31 mouse cellular contexts compared by ENCODE assay signal in genomic region chr14:20995497-20995896, GRCm38 (mm10). TPM values are rescaled to one million over a fixed set of nuclear protein-coding genes. Genes with fewer than 3 reads are reported as not detected.
DNase-seq lines count a peak whose midpoint lies in the region; ATAC-seq and TF ChIP-seq lines count a peak whose summit lies in the region.
"Had no signal": no experiment of that assay in that cellular context is flagged by ENCODE, and none has a peak within 500 bp of the region (broad histone marks: within the 10 kb centered on the region; RNA-seq: fewer than 3 reads in every experiment).

No protein-coding gene starts in this region.

- ATAC-seq in liver, embryonic 11.5 days (replicated peaks; ENCODE audit: low FRiP score) = peak; percentile 73; the same call in 1 of the 2 replicates
- ATAC-seq in liver, postnatal 0 days = no peak
- peak; percentile 81 for ATAC-seq in liver, embryonic 13.5 days (ENCODE audit: low read depth)
- ATAC-seq in megakaryocyte progenitor cell, adult 5-6 weeks (replicated peaks; ENCODE audit: poor library complexity) = peak; percentile 44; the same call in 1 of the 2 replicates
- no peak for ATAC-seq in forebrain, embryonic 12.5 days (ENCODE audit: low FRiP score)
- ATAC-seq: forebrain, embryonic 13.5 days; forebrain, embryonic 16.5 days; hindbrain, embryonic 16.5 days; intestine, embryonic 15.5 days; Patski had no signal

- H3K9ac ChIP-seq in liver, embryonic 11.5 days (ENCODE audit: low read depth, low read length) = no peak overlapping the region
- H3K9ac ChIP-seq in liver, postnatal 0 days (replicated peaks) = no peak overlapping the region
- H3K9ac ChIP-seq in liver, embryonic 13.5 days = no peak overlapping the region
- no peak overlapping the region for H3K9ac ChIP-seq in forebrain, embryonic 12.5 days
- H3K9ac ChIP-seq: embryonic facial prominence, embryonic 13.5 days; forebrain, embryonic 13.5 days; heart, embryonic 15.5 days; hindbrain, embryonic 13.5 days; intestine, embryonic 15.5 days had no signal

- DNase-seq in liver, embryonic 11.5 days (ENCODE audit: low spot score) = no peak
- no peak for DNase-seq in liver, postnatal 0 days
- DNase-seq in liver, embryonic 13.5 days = no peak
- no peak for DNase-seq in MN1 (ENCODE audit: low spot score)
- DNase-seq: adrenal gland, postnatal 10 days; adrenal gland, postnatal 36 days; B cell, adult 2 months; cerebellum, adult 2 months; cerebellum, postnatal 10 days; cerebellum, postnatal 36 days; embryo, embryonic 11 days; gastrocnemius, postnatal 10 days; gastrocnemius, postnatal 36 days; heart, postnatal 10 days; heart, postnatal 36 days had no signal

- H3K4me3 ChIP-seq in liver, embryonic 11.5 days (ENCODE audit: low read depth, low read length) = no peak overlapping the region
- H3K4me3 ChIP-seq in liver, postnatal 0 days (ENCODE audit: low read depth, low read length) = no peak overlapping the region
- H3K4me3 ChIP-seq in liver, embryonic 13.5 days (replicated peaks) = no peak overlapping the region
- H3K4me3 ChIP-seq in forebrain, embryonic 12.5 days (replicated peaks) = no peak overlapping the region
- H3K4me3 ChIP-seq: embryonic facial prominence, embryonic 10.5 days; embryonic facial prominence, embryonic 13.5 days; erythroblast, embryonic 14.5 days; forebrain, embryonic 13.5 days; heart, embryonic 15.5 days; hindbrain, embryonic 10.5 days; hindbrain, embryonic 13.5 days; intestine, embryonic 15.5 days had no signal

- no peak for TF ChIP-seq CTCF in liver, postnatal 0 days (IDR thresholded peaks at IDR 0.05; ENCODE audit: low read depth)

- no peaks in the 10 kb centered on the region for H3K9me3 ChIP-seq in liver, embryonic 11.5 days (ENCODE audit: control insufficient read depth, low read length)
- H3K9me3 ChIP-seq in liver, postnatal 0 days (ENCODE audit: low read length) = no peaks in the 10 kb centered on the region
- H3K9me3 ChIP-seq in liver, embryonic 13.5 days (replicated peaks) = no peaks in the 10 kb centered on the region; the same call in 1 of the 2 replicates
- H3K9me3 ChIP-seq in forebrain, embryonic 12.5 days = no peaks in the 10 kb centered on the region
- H3K9me3 ChIP-seq: embryonic facial prominence, embryonic 10.5 days; forebrain, embryonic 13.5 days; G1E; heart, embryonic 15.5 days; hindbrain, embryonic 10.5 days; hindbrain, embryonic 13.5 days; intestine, embryonic 15.5 days had no signal

- H3K27me3 ChIP-seq in liver, embryonic 11.5 days (replicated peaks; ENCODE audit: control insufficient read depth, insufficient read depth, low read length) = no peaks in the 10 kb centered on the region
- no peaks in the 10 kb centered on the region for H3K27me3 ChIP-seq in liver, postnatal 0 days (ENCODE audit: insufficient read depth, low read length)
- no peaks in the 10 kb centered on the region for H3K27me3 ChIP-seq in liver, embryonic 13.5 days
- no peaks in the 10 kb centered on the region for H3K27me3 ChIP-seq in forebrain, embryonic 12.5 days
- H3K27me3 ChIP-seq: CH12.LX; embryonic facial prominence, embryonic 13.5 days; forebrain, embryonic 13.5 days; heart, embryonic 15.5 days; hindbrain, embryonic 13.5 days; intestine, embryonic 15.5 days; Patski had no signal

- TF ChIP-seq EP300 in liver, postnatal 0 days (IDR thresholded peaks at IDR 0.05; ENCODE audit: low read depth) = no peak

- H3K27ac ChIP-seq in liver, embryonic 11.5 days (ENCODE audit: low read depth, low read length) = no peak overlapping the region
- H3K27ac ChIP-seq in liver, postnatal 0 days (ENCODE audit: low read depth) = no peak overlapping the region
- no peak overlapping the region for H3K27ac ChIP-seq in liver, embryonic 13.5 days
- no peak overlapping the region for H3K27ac ChIP-seq in forebrain, embryonic 12.5 days
- H3K27ac ChIP-seq: embryonic facial prominence, embryonic 10.5 days; embryonic facial prominence, embryonic 13.5 days; forebrain, embryonic 13.5 days; hindbrain, embryonic 10.5 days; hindbrain, embryonic 13.5 days; intestine, embryonic 15.5 days had no signal

- peaks cover 8% of the 10 kb centered on the region for H3K36me3 ChIP-seq in liver, embryonic 11.5 days (ENCODE audit: control insufficient read depth, insufficient read depth, low read length)
- H3K36me3 ChIP-seq in liver, postnatal 0 days (replicated peaks; ENCODE audit: insufficient read depth, low read length) = peaks cover 10% of the 10 kb centered on the region
- peaks cover 14% of the 10 kb centered on the region for H3K36me3 ChIP-seq in liver, embryonic 13.5 days
- H3K36me3 ChIP-seq in forebrain, embryonic 12.5 days (replicated peaks) = no peaks in the 10 kb centered on the region; the same call in 1 of the 2 replicates

- H3K4me1 ChIP-seq in liver, embryonic 11.5 days (replicated peaks; ENCODE audit: control insufficient read depth, insufficient read depth, low read length) = peaks cover 18% of the 10 kb centered on the region
- H3K4me1 ChIP-seq in liver, postnatal 0 days (ENCODE audit: insufficient read depth) = no peaks in the 10 kb centered on the region; the same call in 1 of the 2 replicates
- peaks cover 28% of the 10 kb centered on the region for H3K4me1 ChIP-seq in liver, embryonic 13.5 days (replicated peaks)
- H3K4me1 ChIP-seq in forebrain, embryonic 12.5 days = no peaks in the 10 kb centered on the region
- H3K4me1 ChIP-seq: embryonic facial prominence, embryonic 10.5 days; embryonic facial prominence, embryonic 13.5 days; hindbrain, embryonic 10.5 days; intestine, embryonic 15.5 days had no signal

- H3K4me2 ChIP-seq in liver, embryonic 11.5 days = peak overlapping the region; percentile 10; the same call in 1 of the 2 replicates
- H3K4me2 ChIP-seq in liver, postnatal 0 days (ENCODE audit: low read depth, low read length) = no peak overlapping the region
- H3K4me2 ChIP-seq in liver, embryonic 13.5 days = no peak overlapping the region
- H3K4me2 ChIP-seq in forebrain, embryonic 12.5 days = no peak overlapping the region
- H3K4me2 ChIP-seq: embryonic facial prominence, embryonic 13.5 days; forebrain, embryonic 13.5 days; heart, embryonic 11.5 days; heart, embryonic 15.5 days; hindbrain, embryonic 13.5 days; intestine, embryonic 15.5 days had no signal

- 62% methylated on average over 2 of the region's 2 CpGs for WGBS in liver, embryonic 11.5 days
- WGBS in liver, postnatal 0 days (ENCODE audit: insufficient replicate concordance) = 64% methylated on average over 2 of the region's 2 CpGs
- WGBS in liver, embryonic 13.5 days (ENCODE audit: insufficient replicate concordance) = 18% methylated on average over 2 of the region's 2 CpGs
- WGBS in forebrain, embryonic 12.5 days = 85% methylated on average over 2 of the region's 2 CpGs

RNA-seq across cellular contexts. Expression of gene Ap3m1, which starts 56.8 kb away (rescaled TPM):
- polyA plus RNA-seq in liver, embryonic 11.5 days (2014; fragmentation: Nextera tagmentation; extraction: Ambion mirVana) = 55.7 and 75.0 TPM in 2 replicates
- 23.5 and 28.6 TPM in 2 replicates for polyA plus RNA-seq in liver, postnatal 0 days (2015; fragmentation: Nextera tagmentation; extraction: Ambion mirVana)
- polyA plus RNA-seq in liver, embryonic 13.5 days (2015; fragmentation: Nextera tagmentation; extraction: Ambion mirVana) = 37.0 and 44.6 TPM in 2 replicates
- total RNA-seq in megakaryocyte progenitor cell, adult 5-6 weeks (2015) = 56.9 and 71.1 TPM in 2 replicates
- 60.1 and 71.0 TPM in 2 replicates for total RNA-seq in megakaryocyte progenitor cell, adult 5-6 weeks (2017)
- polyA plus RNA-seq in forebrain, embryonic 12.5 days (2016; fragmentation: Nextera tagmentation; extraction: Ambion mirVana) = 121 and 127 TPM in 2 replicates

RNA-seq across cellular contexts. Expression of gene Adk, which starts 56.9 kb away (rescaled TPM):
- 253 and 276 TPM in 2 replicates for polyA plus RNA-seq in liver, embryonic 11.5 days (2014; fragmentation: Nextera tagmentation; extraction: Ambion mirVana)
- polyA plus RNA-seq in liver, postnatal 0 days (2015; fragmentation: Nextera tagmentation; extraction: Ambion mirVana) = 467 and 475 TPM in 2 replicates
- 181 and 214 TPM in 2 replicates for polyA plus RNA-seq in liver, embryonic 13.5 days (2015; fragmentation: Nextera tagmentation; extraction: Ambion mirVana)
- 100 and 106 TPM in 2 replicates for total RNA-seq in megakaryocyte progenitor cell, adult 5-6 weeks (2015)
- 104 and 129 TPM in 2 replicates for total RNA-seq in megakaryocyte progenitor cell, adult 5-6 weeks (2017)
- polyA plus RNA-seq in forebrain, embryonic 12.5 days (2016; fragmentation: Nextera tagmentation; extraction: Ambion mirVana) = 107 and 117 TPM in 2 replicates

Comparison
In these comparisons a context has a peak if more than half of its experiments do, and no peak if none do; other contexts are left out.
1. ATAC-seq: peak in liver, embryonic 11.5 days (single experiment), liver, embryonic 13.5 days (single experiment) and megakaryocyte progenitor cell, adult 5-6 weeks (single experiment); none in liver, postnatal 0 days (single experiment) and forebrain, embryonic 12.5 days (single experiment).